Mouse (Mus musculus): ENCODE data around the gene Adam12.

Adam12 gene

GRCm38 (mm10) chr7:134149351-134149750 lies 82.6 kb downstream of the Adam12 start:
- DNase-seq, result no peak

GRCm38 (mm10) chr7:134147561-134147960 lies 84.4 kb downstream of the Adam12 start:
- DNase-seq, result no peak

GRCm38 (mm10) chr7:134146821-134147220 lies 85.1 kb downstream of the Adam12 start:
- DNase-seq, result no peak

- DNase-seq, result no peak
These were observed 87.8 kb downstream of the Adam12 start for GRCm38 (mm10) chr7:134144111-134144510.

- no peak for DNase-seq
These were observed 92.5 kb downstream of the Adam12 start for GRCm38 (mm10) chr7:134139291-134139949.

GRCm38 (mm10) chr7:134132323-134132722 lies 99.6 kb downstream of the Adam12 start:
- no peak for DNase-seq

GRCm38 (mm10) chr7:134128087-134128522 lies 103.8 kb downstream of the Adam12 start:
- no peak for DNase-seq

GRCm38 (mm10) chr7:134121397-134121796 lies 110.5 kb downstream of the Adam12 start:
- DNase-seq, result no peak

- DNase-seq, result no peak
These were observed 116.5 kb downstream of the Adam12 start for GRCm38 (mm10) chr7:134115438-134115837.

DNA sequence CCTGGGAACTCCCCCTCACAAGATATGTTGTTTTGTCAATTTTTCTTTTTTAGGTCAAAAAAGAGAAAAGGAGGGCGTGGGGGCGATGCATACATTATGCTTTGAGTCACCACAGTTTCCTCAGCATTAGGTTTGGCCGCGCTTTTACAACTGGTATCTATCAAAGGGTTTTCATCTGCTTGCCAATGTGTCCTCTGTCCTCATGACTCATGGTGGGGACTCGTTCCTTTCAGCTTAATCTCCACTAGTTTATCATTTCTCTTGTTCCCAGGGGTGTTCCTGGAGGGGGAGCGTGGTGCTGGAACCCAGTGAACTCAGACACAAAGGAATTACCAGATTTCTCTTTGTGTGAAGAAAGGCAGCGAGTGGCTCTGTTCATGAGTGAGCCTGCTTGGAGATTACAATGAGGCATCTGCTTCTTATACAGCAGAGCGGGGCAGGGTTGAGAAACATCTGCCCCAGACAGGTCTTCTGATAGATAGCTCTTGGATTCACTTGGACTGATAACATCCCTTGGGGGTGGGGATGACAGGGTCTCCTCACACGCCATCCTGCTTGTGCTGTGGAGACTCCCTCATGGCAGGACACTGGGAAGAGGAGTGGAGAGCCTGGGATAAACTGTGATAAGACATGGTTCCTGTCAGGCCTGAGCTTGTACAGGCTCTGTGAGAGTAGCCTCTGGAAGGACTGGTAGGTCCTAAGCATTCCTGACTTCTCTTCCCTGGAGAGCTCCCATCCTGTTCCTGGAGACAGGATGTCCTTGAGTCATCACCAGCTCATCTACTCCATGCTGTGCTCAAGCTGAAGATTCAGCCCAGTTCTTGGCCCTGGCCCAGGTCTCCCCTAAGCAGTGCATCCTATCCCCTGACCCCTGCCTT lies 117.4 kb downstream of the Adam12 start:
- DNase-seq, result peak; percentile 12

DNA sequence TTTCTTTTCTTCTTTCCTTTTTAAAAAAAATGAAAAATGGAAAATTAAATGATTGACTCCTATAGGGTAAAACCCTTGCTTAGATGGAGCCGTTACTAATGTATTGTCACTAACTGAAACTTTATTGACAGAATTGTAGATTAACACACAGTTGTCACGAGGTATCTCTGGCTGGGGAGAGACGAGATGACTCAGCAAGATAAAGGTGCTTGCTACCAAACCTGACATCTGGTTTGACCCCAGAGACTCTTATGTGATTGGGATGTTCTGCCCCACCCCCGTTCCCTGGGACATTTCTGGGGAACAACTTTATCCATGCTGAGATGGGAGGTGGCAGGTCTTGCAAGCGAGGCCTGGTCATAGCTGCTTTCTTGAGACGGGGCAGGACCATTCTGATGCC lies 118.1 kb downstream of the Adam12 start:
- no peak for DNase-seq

DNA sequence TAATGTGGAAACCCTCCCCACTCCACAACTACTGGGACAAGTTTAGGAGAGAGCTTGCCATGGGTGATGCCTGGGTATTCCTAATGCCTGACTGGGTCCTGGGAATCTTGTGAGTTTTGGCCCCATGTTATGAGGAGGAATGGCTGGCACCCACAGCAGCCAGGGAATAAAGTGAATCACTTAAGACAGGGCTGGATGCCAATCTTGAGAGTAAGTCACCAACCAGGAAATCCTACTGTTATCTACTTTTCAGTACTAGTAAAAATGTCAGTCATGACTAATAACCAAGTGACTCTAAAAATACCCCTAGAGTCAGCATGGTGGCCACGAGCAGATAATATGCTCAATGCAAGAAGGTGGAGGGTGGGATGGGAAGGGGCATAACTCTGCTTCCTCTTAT lies 121.8 kb downstream of the Adam12 start:
- no peak for DNase-seq

GRCm38 (mm10) chr7:134107849-134108248 lies 124.1 kb downstream of the Adam12 start:
- no peak for DNase-seq

DNA sequence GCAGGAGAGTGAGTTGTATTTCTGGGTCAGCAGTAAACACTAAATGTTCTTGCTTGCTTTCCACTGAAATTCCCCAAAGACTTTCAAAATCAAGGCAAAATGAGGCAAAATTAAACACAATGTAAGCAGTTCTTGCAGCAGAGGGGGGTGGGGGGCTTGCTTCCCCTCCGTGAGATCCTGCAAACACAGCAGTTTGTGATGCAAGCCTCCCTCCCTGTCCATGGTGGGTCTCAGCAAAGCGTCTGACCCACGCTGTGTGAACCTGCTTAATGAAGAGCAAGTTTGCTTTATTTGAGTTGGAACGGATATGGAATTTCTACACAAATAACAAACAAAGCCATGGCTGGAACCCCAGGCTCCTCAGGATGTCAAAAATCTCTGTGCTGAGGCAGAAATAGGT lies 132.9 kb downstream of the Adam12 start:
- no peak for DNase-seq

- no peak for DNase-seq
These were observed 134.1 kb downstream of the Adam12 start for GRCm38 (mm10) chr7:134097861-134098260.

DNA sequence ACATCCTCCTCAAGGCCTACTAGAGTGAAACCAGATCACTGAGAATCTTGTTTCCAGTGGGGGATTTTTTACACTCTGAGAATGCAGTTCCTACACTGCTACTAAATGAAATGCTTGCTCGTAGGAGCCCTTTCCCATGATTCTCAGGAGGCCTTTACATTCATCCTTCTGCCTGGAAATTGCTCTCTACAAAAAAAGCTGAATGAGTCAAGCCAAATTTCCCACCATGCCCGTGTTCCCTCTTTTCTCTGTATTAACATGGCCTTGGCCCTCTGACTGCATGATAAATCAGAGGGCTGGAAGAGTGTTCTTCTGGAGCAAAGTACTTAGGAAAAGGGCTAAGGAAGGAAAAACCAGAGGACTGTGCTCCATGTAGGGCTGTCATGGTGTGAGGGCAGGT lies 138.1 kb downstream of the Adam12 start:
- DNase-seq, result no peak

DNA sequence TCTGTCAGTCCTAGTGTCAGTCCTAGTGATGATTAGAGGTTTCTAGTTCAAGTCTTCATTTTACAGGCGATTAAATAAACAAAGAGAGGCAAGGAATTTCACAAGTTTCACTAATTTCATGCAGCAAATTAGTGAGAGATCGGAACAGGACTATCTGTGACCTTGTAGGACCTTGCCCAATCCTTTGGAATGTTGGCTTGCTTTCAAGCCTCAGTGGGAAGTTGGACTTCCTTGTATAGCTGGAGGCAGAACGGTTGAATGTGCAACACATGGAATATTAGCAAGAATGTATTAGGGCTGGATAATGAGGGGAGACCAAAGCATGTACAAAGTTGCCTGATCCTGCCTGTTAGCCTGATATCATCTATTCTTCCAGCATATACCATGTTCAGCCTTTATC lies 141.2 kb downstream of the Adam12 start:
- DNase-seq, result no peak

- no peak for DNase-seq
These were observed 141.7 kb downstream of the Adam12 start for GRCm38 (mm10) chr7:134090256-134090655.

DNA sequence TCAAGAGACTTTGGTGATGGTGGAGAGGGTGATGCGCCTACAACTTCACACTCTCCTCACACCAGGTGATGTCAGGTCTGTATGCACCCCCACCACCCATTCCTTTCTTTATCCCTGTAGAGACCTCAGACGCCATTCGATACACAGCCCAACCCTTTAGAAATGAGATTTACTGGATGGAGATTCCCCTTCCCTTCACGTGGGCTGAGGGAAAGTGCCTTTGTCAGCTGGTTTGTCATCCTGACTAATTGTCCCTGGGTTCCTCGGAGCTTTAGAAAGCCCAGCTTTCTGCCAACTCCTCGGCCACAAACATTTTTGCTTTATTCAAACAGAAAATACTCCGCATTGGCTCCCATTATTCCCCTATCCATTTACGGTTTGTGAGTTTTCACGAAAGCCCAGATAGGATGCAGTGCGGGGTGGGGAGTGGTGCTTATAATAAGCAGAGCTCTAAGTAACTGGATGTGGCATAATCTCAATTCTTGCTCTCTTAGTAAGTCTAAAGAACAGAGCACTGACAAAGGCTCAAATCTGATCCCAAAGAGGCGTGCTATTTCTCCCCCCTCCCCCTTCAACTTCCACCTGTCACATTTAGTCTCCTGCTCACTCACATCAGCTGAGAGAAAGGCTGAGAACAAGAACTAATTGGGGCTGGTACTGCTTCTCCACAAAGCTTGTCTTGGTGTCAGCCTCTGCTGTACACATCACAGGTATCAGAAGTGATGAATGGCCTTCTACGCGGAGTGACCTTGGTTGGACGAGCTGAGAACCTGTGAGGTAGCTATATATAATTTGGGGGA lies 143.2 kb downstream of the Adam12 start:
- no peak for DNase-seq

- no peak for DNase-seq
These were observed 146.6 kb downstream of the Adam12 start for GRCm38 (mm10) chr7:134085396-134085795.

GRCm38 (mm10) chr7:134084926-134085325 lies 147.0 kb downstream of the Adam12 start:
- DNase-seq, result no peak

- no peak for DNase-seq
These were observed 150.5 kb downstream of the Adam12 start for GRCm38 (mm10) chr7:134081307-134082072.
